Mouse (Mus musculus): ENCODE data around the gene Tigd4. TPM values are rescaled to one million over a fixed set of nuclear protein-coding genes. Genes with fewer than 3 reads are reported as not detected.

Gene Tigd4
- total RNA-seq, 2 experiments from 2014 or later = 11.1 to 14.2 TPM

DNA sequence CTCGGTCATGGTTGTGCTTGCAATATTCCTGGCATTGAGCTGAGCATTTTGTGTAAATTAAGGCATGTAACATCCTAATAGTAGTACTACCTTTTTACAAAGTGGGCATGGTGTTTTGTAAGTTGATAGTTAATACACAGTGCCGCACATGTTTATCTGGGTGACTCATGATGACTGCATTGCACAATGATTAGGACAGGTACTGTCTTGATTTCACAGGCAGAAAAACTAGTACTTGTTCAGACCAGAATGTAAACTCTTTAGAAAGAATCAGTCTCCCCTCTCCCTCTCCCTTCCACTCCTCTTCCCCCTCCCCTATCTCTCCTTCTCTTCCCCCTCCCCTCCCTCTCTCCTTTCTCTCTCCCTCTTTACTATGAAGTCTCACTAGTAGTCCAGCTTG lies 9.4 kb downstream of the Tigd4 start:
- intact Hi-C loops (cut with DNase I; ENCODE audit: low total_unique reads) = no loop called here
- no peak for DNase-seq

DNA sequence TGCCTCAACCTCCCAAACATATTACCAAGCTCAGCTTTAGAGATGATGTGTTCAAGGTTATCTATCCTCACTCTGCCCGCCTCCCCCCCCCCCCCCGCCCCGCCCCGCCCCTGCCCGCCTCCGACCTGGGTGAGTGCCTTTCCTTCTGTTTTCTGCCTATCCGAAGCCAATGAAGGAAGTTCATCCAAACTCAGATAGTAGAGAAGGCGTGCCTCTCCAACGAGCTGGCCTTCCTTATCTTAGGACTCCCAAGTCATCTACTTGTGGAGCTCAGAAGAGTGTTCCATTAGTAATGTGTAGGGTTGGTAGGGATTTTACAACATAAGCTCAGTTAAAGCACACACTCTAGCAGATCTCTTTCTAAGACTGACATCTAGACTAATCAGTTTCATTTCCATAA lies 9.8 kb downstream of the Tigd4 start:
- intact Hi-C loops (cut with DNase I; ENCODE audit: low total_unique reads) = no loop called here
- no peak for DNase-seq

DNA sequence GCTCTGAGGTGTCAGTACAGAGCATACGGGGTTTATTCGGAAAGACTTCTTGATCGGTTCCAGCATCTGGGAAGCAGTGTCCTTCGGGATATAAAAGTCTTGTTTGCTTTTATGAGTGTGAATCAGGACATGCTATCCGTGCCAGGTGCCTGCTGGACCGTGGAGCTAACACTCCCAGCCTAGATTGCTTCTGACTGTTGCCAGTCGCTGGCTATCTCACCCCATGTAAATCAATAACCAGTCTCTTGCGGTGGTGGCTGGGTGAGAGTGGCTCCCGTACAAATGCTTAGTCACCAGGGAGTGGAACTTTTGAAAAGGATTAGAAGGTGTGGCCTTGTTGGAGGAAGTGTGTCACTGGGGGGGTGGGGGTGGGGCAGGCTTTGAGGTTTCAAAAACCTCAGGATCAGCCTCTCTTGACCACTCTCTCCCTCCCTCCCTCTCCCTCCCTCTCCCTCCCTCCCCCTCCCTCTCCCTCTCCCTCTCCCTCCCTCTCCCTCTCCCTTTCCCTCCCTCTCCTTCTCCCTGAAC lies 16.9 kb downstream of the Tigd4 start:
- no peak for DNase-seq
- intact Hi-C loops (cut with DNase I; ENCODE audit: low total_unique reads) = loop anchor here (10.0 kb wide), 1 partner anchor 235 kb away; no protein-coding TSS in a partner anchor

DNA sequence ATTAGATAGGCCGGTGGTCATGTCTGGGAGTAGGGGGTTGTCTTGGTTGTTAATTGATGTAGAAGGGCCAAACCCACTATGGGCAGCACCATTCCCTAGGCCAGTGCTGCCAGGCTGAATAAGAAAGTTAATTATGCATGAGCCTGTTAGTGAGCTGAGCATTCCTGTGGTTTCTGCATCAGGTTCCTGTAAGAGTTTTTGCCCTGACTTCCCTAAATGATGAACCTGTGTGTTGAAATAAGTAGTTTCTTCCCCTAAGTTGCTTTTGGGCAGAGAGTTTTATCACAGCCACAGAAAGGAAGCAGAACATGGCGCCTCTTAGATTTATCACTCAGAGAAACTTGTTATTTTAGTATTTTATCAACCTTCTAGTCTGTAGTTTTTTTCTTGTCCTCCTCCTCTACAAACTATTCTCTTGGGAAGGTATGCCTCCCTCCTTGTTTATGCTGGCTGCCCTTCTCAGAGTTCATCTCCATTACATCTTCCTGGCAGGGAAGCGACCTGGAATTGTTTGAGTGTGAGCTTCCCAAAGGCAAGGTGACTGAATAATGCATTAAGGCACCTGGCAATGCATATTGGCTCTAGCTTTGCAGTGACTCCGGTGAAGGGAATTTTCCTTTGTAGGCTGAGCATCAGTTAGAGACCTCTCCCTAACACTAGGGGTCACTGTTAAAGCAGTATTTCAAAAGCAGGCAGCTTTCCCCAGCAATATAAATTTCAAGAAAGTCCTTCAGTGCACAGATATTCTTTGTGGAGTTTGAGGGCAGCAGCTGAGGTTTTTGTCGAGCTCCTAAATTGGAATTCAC lies 21.9 kb downstream of the Tigd4 start:
- intact Hi-C loops (cut with DNase I; ENCODE audit: low total_unique reads) = loop anchor here (10.0 kb wide), 1 partner anchor 230 kb away; no protein-coding TSS in a partner anchor
- DNase-seq = no peak

DNA sequence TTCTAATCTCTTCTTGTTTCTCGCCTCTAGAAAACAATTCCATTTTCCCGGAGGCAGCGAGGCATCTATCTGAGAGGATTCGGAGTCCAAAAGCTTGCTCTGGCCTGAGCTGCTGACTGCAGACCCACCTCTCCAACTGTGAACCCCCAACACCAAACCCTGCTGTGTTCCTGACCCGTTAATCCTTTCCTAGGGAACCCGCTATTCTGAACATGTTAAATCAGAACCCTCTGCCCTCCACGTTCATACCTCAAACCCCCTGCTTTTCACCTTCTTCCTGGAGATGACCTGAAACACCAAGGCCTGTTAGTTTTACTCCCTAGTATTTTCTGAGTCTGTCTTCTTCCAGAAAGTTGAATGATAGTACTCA lies 22.5 kb downstream of the Tigd4 start:
- intact Hi-C loops (cut with DNase I; ENCODE audit: low total_unique reads) = loop anchor here (10.0 kb wide), 1 partner anchor 229 kb away; no protein-coding TSS in a partner anchor
- DNase-seq = no peak

DNA sequence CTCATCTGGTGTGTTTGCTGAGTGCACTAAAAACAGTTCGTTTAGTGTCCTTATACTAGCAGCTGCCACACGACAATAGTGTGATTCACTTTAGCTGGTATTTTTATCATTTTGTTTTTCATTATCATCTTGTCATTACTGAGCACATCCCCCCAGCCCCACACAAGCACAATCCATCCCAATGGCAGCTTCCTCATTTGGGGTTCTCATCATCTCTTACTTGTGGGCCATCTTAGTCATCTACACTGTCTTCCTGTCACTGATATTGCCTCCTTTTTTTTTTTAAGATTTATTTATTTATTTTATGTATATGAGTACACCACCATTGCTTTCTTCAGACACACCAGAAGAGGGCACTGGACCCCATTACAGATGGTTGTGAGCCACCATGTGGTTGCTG lies 25.3 kb downstream of the Tigd4 start:
- DNase-seq = no peak
- intact Hi-C loops (cut with DNase I; ENCODE audit: low total_unique reads) = loop anchor here (10.0 kb wide), 1 partner anchor 226 kb away; no protein-coding TSS in a partner anchor

DNA sequence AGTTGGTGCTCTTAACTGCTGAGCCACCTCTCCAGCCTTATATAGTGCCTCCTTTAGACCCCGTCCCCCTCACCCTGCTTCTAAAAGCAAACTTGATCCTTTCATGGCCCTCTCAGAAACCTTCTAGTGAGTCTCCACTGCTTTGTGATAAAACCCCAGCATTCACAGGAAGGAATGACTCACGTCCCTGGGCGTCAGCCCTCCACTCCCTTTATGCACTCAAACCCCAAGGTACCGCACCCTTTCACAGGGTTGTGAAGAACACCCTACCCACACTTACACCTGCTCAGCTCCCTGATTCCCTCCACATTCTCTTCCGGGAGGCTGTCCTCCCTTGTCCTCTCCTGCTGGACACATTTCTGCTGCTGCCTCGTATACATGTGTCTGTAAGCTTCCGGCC lies 25.7 kb downstream of the Tigd4 start:
- intact Hi-C loops (cut with DNase I; ENCODE audit: low total_unique reads) = loop anchor here (10.0 kb wide), 1 partner anchor 226 kb away; no protein-coding TSS in a partner anchor
- no peak for DNase-seq

DNA sequence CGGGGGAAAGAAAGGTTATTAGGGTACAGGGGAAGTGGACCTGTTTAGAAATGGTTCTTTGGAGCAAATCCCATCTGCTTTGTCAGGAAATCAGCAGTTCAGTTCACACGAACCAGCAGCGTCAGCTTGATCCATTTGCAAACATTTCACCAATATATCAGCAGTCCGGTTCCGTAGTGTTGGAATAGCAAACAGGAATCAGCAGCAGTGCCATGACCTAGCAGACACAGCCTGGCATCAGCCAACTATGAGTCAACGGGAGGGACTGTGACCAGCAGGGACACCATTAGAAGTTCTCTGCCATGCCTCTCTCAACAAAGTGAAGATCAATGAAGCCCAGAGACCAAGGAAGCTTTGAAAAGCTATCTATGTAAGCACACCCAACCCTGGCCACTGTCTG lies 26.4 kb downstream of the Tigd4 start:
- DNase-seq = no peak
- intact Hi-C loops (cut with DNase I; ENCODE audit: low total_unique reads) = loop anchor here (10.0 kb wide), 1 partner anchor 225 kb away; no protein-coding TSS in a partner anchor

DNA sequence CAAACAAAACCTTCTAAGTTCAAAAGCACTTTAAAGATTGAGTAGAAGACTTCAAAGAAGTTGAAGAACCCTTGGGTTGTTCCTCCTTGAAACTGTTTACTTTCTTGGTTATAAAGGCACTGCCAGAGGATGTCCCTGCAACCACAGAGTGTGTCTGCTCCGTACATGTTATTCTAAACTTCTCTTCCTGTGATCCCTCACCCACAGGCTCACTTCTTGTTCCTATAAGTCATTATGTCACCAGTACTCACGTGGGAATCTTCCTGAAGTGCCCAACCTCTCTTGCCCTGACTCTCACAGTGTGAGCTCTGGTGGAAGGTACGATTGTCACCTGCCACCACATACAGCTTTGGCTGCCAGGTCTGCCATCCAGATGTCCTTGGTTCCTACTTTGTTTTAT lies 28.7 kb downstream of the Tigd4 start:
- DNase-seq = no peak

DNA sequence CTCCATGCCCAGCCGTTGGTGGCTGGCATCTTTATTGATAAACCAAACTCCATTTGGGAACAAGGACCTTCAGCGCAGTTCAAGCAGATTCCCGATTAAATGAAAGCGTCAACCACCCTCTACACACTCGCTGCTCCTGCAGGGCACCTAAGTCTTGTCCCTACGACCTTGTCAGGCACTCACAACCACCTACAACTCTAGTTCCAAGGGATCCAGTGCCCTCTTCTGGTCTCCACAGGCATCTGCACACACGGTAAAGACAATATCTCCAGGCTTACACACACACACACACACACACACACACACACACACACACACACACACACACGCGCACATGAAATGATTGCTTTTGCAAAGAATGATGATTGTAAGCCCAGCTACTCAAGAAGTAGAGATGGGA lies 38.2 kb downstream of the Tigd4 start:
- DNase-seq = no peak
- intact Hi-C loops (cut with DNase I; ENCODE audit: low total_unique reads) = no loop called here

More for the DNA sequence above, 28.7 kb downstream of the Tigd4 start:
- intact Hi-C loops (cut with DNase I; ENCODE audit: low total_unique reads) = no loop called here

DNA sequence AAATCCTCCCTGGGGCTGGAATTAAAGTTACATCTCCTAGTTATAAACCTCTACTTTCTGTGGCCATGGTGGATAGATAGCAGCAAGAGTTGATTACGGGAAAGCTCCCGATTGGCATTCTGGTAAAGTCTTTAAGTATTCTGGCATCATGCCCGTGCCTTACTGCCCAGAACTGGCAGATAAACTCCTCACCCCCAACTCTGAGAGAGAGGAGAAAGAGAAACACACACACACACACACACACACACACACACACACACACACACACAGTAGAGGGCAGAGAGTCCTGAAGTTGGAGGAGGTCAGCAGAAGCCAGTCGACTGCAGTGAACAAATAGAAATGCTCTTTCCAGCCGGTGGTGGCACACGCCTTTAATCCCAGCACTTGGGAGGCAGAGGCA lies 43.7 kb downstream of the Tigd4 start:
- DNase-seq = no peak
- intact Hi-C loops (cut with DNase I; ENCODE audit: low total_unique reads) = no loop called here

DNA sequence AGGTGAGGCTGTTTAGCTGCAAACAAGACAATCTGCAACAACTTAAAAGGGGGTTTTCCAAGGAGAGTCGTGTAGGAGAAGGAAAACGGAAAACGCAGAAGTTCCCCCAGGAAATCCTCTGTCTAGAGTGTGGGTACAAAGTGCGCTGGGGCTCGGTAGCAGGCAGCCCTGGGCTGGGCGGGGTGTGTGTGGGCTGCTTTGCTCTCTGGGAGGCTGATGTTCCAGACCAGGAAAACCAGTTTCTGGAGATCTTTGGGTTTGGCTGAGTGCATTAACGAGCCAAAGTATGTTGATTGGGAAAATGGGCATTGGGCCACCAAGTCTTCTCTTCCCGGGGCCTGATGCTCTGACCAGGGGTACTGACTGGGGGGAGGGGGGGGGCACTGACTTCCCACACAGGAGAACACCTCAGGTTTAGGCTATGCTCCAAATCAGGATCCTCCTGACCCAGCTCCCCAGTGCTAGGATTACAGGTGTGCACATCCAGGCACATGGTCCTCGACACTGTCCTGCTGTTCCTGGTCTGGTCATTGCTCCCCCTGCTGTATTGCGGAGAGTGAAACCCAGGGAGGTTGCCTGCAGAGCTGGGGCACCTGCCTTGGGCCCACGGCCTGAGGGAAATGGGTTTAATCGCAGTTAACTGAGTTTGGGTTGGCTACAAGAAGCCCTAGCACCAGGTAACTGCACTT lies 44.7 kb downstream of the Tigd4 start:
- intact Hi-C loops (cut with DNase I; ENCODE audit: low total_unique reads) = no loop called here
- DNase-seq = no peak

DNA sequence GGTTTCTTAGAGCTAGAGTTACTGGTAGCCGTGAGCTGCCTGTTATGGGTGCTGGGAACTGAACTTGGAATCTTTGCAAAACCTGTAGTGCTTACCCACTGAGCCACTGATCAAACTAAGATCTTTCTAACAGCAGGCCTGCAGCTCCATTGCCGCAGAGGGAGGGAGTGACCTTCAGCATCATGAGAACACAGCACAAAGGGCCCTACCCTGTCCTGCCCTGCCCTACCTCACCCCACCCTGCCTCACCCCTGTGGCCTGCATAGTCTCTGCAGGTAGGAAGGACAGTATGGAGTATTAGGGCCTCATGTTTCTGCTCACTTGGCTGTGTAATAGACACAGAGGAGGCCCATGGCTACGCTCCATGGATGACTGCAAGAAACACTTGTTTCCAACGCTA lies 45.5 kb downstream of the Tigd4 start:
- intact Hi-C loops (cut with DNase I; ENCODE audit: low total_unique reads) = no loop called here
- no peak for DNase-seq

DNA sequence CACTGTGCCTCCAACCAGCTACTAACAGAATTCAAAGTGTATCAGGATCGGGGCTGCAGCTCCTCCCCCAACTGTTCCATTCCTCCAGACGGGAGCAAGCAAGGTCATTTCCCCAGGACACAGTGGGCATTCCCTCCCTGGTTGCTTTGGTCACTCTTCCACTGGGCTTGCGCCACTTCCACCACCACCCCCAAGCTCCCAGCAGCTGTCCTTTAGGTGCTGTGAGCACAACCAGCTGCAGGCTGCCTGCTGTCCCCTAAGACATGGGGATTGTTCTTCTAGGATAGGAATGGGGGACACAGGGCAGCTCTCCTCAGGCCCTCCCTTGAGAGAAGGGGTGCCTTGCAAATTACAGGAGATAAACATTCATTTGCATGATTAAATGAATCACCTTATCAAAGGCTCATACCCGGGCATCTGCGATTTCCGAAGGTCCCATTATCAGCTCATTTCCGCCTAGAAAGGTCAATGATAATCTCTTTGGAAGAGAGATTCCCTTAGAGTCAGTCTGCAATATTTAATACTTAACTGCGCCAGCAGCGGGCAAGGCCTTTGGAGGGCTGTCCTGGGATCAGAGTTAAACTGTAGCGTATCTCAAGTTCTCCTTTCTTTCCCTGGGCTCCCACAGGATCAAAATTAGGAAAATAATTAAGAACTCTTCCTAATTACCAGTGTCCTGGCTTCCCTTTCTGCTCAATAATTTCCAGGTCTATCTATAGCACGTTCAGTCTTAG lies 46.6 kb downstream of the Tigd4 start:
- DNase-seq = no peak
- intact Hi-C loops (cut with DNase I; ENCODE audit: low total_unique reads) = no loop called here

DNA sequence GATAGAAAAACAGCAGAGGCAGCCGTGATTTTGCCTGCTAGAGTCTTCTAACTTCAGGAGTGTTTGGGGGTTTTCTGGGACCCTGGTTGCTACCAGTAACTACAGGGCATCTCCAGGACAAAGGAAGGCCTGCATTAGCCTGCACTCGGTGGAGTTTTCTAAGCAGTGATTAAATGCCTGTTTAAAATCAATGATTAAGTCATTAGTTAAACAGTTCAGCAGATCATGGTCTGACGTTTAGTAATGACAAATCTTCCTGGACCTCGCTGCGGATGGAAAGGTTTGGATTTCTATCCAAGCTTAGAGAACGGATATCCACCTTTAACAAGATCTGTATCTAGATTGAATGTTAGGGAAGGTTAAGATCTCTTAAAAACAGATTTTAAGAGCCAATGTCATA lies 47.2 kb downstream of the Tigd4 start:
- intact Hi-C loops (cut with DNase I; ENCODE audit: low total_unique reads) = no loop called here
- no peak for DNase-seq

DNA sequence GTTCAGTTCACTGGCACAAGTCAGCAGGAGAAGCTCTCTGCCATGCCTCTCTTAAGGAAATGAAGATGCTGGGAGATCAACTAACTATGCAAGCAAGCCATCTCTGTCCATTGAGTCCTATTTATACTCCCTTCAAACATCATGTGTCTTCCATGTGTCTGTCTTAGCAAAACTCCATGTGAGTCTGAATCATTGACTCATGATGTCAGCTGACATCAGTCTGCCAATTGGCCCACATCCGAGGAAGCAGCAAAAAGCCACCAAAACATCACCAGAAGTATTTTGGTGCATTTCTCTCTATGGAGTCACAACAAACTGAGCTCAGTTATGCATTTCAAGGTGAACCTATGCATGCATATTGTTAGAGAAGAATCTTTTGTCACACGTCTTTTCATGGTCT lies 48.0 kb downstream of the Tigd4 start:
- intact Hi-C loops (cut with DNase I; ENCODE audit: low total_unique reads) = no loop called here
- DNase-seq = no peak

DNA sequence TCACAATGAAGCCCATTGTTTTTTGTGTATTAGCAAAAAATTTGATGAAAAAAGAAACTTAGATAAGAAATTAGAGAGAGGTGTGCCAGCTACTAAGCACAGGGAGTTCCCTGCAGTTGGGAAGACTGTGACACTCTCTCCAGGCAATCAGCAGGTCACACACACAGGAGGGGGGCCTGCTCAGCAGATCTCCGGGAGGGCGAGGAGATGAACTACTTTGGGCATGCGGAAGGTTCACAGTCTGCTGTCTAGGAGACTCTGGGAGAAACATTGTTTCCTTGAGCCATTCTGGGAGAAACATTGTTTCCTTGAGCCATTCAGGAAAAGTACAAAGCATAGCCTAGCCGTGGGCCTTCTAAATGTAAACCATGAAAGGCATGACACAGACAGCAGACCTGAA lies 49.6 kb downstream of the Tigd4 start:
- intact Hi-C loops (cut with DNase I; ENCODE audit: low total_unique reads) = no loop called here
- DNase-seq = no peak

DNA sequence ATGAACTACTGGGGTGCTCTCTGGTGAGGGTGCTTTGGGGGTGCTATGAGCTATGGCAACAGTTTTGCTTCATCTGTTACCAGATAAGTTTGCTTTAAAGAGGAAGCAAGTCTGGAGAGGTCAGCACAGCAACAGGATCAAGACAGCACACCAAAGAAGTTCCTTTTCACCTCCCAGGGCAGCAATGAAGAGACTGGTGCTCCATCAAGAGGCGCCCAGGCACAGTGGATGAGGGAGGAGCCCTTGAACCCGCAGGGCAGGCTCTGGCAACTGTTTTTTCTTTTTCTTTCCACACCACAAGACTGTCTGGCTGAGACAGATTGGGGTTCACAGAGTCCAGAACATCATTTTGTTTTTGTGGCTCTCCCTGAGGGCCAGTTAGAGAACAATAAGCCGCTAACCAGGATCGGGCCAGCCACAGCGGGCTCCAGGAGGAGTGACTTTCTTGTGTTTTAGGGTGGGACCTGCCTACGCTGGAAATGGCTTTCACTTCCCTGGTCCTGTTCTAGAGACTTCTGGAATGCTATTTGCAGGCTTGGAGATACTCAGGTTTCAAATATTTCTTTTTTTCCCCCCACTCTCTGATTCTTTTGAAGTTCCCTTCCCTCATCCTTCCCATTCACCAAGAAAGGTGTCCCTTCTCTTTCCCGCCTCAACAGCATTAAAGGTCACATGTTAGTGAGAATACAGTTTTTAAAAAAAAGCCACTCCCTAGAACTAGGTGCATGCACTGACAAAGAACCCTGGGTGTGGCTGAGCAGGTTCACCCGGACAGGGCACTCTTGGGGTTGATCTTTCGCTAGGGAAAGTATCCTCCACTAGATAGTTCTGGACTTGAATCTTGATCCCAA lies 52.0 kb downstream of the Tigd4 start:
- intact Hi-C loops (cut with DNase I; ENCODE audit: low total_unique reads) = no loop called here
- DNase-seq = no peak

DNA sequence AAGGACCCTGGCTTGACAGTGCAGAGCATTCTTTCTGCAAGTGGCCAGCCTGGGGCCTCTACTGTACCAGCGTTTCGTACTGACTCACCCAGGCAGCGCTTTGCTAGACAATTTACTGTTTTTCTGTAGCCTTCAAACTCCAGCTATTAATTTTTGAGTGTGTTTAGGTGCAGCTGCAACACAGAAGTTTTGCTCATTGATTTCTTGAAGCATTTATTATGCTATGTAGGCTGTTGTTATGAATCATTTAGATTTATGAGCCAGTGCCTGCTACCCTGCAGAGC lies 52.6 kb downstream of the Tigd4 start:
- intact Hi-C loops (cut with DNase I; ENCODE audit: low total_unique reads) = no loop called here
- no peak for DNase-seq

All from gastrocnemius, postnatal 14 days (tissue).